Mouse (Mus musculus) embryonic fibroblast, embryonic 13.5 days (primary cell): ENCODE measurements around the gene Gipr. TPM values are rescaled to one million over a fixed set of nuclear protein-coding genes. Genes with fewer than 3 reads are reported as not detected.

ENCODE experiments used
- H3K27ac ChIP-seq: 2 replicates; pipeline ENCODE4 v1.5.1; 2012; ENCODE audit warnings: low read length, control low read depth, inconsistent platforms; ENCODE audit not compliant: insufficient read depth
- H3K4me1 ChIP-seq: 2 replicates; pipeline ENCODE4 v1.6.1; 2011; ENCODE audit warnings: low read length; ENCODE audit not compliant: control insufficient read depth, insufficient read depth
- H3K4me3 ChIP-seq: 2 replicates; pipeline ENCODE4 v1.5.1; 2011; ENCODE audit warnings: mild to moderate bottlenecking, control low read depth, low read length; ENCODE audit not compliant: insufficient read depth
- CTCF ChIP-seq: IDR thresholded peaks from 2 replicates; pipeline ENCODE4 v1.5.1; 2011; ENCODE audit warnings: mild to moderate bottlenecking, control low read depth, low read length, moderate library complexity, borderline replicate concordance; ENCODE audit not compliant: insufficient read depth
- POLR2A ChIP-seq: IDR thresholded peaks from 2 replicates; pipeline ENCODE4 v1.6.1; 2011; ENCODE audit warnings: low read depth, mild to moderate bottlenecking, control low read depth, low read length, moderate library complexity
- polyA plus RNA-seq: library from polyadenylated mRNA; stranded (reverse); fragments of >200 nt; gene quantifications from 2 replicates; pipeline ENCODE4 v1.2.4, GENCODE M21; 2011; ENCODE audit warnings: low read depth; ENCODE audit not compliant: missing spikeins, insufficient read length

The Gipr gene
- polyA plus RNA-seq, 1 experiment: not detected

DNA sequence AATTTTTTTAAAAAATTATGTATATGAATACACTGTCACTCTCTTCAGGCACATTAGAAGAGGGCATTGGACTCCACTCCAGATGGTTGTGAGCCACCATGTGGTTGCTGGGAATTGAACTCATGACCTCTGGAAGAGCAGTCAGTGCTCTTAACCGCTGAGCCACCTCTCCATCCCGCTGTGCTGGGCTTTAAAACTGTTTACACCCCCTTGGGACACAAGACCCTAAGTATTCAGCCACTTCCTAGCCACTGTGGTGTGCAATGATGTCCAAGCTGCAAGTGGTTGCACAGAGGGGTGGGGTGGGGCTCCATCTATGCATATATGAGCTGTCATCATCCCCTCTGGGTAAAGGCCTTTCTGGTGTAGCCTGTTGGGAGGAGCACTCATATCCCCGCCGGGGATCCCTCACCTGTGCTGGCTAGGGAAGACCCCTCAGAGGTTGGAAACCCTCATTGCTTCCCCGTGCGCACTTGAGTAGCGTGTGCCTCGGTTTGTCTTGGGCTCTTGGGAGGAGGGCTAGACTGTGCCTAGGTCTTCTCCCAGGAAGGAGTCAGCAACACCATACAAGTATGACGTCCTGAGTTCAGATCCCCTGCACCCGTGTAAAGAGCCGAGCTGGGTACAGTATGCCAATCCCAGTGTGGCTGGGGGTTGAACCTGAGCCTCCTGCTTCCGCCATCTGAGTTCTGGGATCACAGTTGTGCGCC lies 42.4 kb upstream of the Gipr start:
- TF ChIP-seq POLR2A (no peak), CTCF (no peak)
- Histone ChIP-seq H3K4me1 (no peaks in the 10 kb centered on the region), H3K27ac (no peak overlapping the region)

DNA sequence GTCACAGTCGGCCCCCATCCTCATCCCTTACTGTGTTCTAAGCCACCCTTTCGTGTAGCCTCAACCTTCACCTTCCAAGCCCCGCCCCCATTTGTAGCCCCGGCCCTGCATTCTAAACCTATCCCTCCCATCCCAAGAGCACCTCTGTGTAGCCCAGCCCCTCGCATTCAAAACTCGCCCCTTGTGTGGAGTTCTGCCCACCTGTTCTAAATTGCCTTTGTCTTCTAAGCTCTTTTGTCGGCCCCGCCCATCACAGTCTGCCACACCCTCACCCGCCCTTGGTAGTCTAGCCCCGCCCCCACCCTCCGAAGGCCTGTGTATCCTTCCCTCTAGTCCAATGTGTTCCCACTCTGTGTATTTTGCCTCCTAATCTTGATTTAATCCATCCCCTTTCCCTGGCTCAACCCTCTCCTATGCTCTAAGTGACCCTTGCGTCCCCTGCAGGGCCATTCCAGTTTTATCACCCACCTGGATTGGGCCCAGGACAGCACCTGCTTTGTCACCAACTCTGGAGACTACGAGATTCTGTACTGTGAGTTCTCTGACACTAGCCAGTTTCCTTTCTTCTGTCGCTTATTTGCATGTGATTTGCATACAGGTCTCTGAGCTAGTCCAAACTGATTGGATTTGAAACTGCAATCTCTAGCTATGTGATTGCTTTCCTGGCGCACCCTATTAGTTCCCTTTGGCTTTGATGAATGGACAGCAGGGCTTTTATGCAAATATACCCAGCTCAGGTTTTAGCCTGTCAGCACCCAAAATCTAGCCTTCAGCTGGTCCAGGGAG lies 36.3 kb upstream of the Gipr start:
- no peak overlapping the region for H3K4me3 ChIP-seq
- no peak overlapping the region for H3K27ac ChIP-seq
- no peaks in the 10 kb centered on the region for H3K4me1 ChIP-seq
- TF ChIP-seq POLR2A (no peak), CTCF (no peak)

More for the DNA sequence above, 42.4 kb upstream of the Gipr start:
- no peak overlapping the region for H3K4me3 ChIP-seq

DNA sequence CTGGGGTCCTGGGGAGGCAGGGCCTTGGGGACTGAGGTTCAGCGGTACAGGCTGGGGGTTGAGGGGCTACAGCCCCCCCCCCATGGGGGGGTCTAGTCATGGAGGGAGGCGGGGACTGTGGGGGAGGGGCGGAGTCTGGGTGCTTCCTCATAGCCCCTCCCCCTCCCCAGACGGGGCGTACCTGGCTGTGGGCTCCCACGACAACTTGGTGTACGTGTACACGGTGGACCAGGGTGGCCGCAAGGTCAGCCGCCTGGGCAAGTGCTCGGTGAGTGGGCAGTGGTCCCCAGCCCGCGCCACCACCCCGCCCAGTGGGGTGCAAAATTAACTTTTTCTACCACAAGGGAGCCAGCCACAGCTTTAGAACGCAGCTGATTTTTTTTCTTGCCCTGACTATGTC lies 35.7 kb upstream of the Gipr start:
- H3K27ac ChIP-seq: no peak overlapping the region
- no peak for TF ChIP-seq POLR2A
- TF ChIP-seq CTCF: no peak
- H3K4me1 ChIP-seq: no peaks in the 10 kb centered on the region
- H3K4me3 ChIP-seq: no peak overlapping the region

GRCm38 (mm10) chr7:19197985-19198384 lies 32.1 kb upstream of the Gipr start:
- Histone ChIP-seq H3K4me1 (no peaks in the 10 kb centered on the region), H3K4me3 (no peak overlapping the region), H3K27ac (no peak overlapping the region)
- no peak for TF ChIP-seq POLR2A
- peak; percentile 56; the same call in 1 of the 2 replicates for TF ChIP-seq CTCF

DNA sequence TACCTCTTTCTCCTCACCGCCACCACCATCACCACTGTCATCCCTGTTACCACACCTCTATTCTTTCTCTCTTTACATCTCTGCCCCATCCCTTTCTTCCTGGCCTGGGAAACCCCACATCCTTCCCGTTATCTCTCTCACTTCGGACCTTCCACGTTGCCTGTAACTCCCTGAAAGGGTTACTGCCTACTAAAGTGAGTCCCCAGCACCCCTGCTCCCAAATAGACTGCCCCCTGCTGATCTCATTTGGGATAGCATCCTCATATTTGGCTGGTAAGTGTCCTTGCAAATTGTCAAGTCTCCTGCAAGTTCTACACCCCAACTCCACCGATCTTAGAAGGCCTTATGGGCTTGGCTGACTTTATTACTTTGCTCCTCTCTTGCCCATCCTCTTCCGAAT lies 30.7 kb upstream of the Gipr start:
- H3K27ac ChIP-seq: no peak overlapping the region
- H3K4me1 ChIP-seq: no peaks in the 10 kb centered on the region
- no peak overlapping the region for H3K4me3 ChIP-seq
- 0 out of 2 replicates have a peak, but pooled peaks have one; percentile 6 for TF ChIP-seq CTCF
- TF ChIP-seq POLR2A: no peak

DNA sequence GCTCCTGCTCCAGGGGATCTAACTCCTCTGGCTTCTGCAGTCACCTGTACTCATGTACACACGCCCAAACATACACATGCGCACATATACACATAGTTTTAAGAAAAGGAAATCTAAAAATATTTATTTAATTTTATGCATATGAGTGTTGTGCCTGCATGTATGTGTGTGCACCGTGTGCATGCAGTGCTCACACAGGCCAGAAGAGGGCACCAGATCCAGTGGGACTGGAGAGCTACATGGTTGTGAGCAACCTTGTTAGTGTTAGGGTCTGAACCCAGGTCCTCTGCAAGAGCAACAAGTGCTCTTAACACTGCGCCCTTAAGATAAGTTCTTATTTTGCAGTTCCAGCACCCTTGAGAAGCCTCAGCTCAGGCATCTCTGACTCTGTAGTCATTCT lies 28.7 kb upstream of the Gipr start:
- no peak overlapping the region for H3K4me3 ChIP-seq
- H3K4me1 ChIP-seq: no peaks in the 10 kb centered on the region
- H3K27ac ChIP-seq: no peak overlapping the region
- no peak for TF ChIP-seq POLR2A
- peak; percentile 56; the same call in 1 of the 2 replicates for TF ChIP-seq CTCF

- no peak overlapping the region for H3K27ac ChIP-seq
- H3K4me3 ChIP-seq: no peak overlapping the region
- no peak for TF ChIP-seq CTCF
- no peak for TF ChIP-seq POLR2A
- H3K4me1 ChIP-seq: peaks cover 2% of the 10 kb centered on the region; the same call in 1 of the 2 replicates
These were observed 18.8 kb upstream of the Gipr start for GRCm38 (mm10) chr7:19184758-19185157.

GRCm38 (mm10) chr7:19184250-19184649 lies 18.3 kb upstream of the Gipr start:
- TF ChIP-seq POLR2A (no peak), CTCF (no peak)
- Histone ChIP-seq H3K4me3 (no peak overlapping the region), H3K4me1 (peaks cover 2% of the 10 kb centered on the region; the same call in 1 of the 2 replicates), H3K27ac (no peak overlapping the region)

DNA sequence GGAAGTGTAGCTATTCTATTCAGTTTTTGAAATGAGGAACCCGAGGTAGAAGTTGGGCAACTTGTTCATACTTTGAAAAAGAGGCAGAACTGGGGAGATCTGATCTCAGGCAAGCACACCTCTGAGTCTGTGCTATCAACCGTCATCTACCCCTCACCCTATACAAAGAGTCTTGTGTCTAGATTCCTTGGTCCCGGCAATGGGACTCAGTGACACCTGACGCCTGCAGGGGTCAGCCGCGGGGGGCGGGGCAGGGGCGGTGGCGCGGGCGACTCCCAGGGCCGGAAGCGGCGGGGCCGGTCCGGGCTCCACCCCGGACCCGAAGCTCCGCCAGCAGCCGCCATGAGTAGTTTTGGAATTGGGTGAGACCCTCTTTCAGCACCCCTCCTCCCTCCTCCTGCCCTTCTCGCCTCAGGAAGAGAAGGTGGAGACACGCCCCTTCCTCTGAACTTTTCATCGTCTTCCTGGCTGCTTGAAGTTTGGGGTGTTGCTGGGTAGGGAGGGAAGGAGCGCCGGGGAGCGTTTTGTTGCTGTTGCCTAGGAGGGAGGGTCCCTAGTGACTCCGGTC lies 15.0 kb upstream of the Gipr start:
- TF ChIP-seq POLR2A: peak; percentile 42; the same call in 1 of the 2 replicates
- no peak for TF ChIP-seq CTCF
- H3K4me3 ChIP-seq: peak overlapping the region; percentile 51
- peaks cover 2% of the 10 kb centered on the region; the same call in 1 of the 2 replicates for H3K4me1 ChIP-seq
- H3K27ac ChIP-seq: no peak overlapping the region
